Mouse (Mus musculus) bone marrow macrophage, adult 2 months (primary cell): ENCODE results near the gene Rbm47.

Experiments used
- CTCF ChIP-seq: IDR thresholded peaks from 2 replicates; pipeline ENCODE4 v1.5.1; 2012; ENCODE audit warnings: low read depth, mild to moderate bottlenecking, low read length, moderate library complexity
- POLR2A ChIP-seq: IDR thresholded peaks from 2 replicates; pipeline ENCODE4 v1.6.1; 2012; ENCODE audit warnings: mild to moderate bottlenecking, low read depth, low read length, borderline replicate concordance

GRCm38 (mm10) chr5:65986426-65986825, 186.5 kb downstream of the Rbm47 start:
- TF ChIP-seq CTCF = no peak
- TF ChIP-seq POLR2A = no peak
